ENCODE assay signal across 25 mouse cellular contexts in the genomic region with DNA sequence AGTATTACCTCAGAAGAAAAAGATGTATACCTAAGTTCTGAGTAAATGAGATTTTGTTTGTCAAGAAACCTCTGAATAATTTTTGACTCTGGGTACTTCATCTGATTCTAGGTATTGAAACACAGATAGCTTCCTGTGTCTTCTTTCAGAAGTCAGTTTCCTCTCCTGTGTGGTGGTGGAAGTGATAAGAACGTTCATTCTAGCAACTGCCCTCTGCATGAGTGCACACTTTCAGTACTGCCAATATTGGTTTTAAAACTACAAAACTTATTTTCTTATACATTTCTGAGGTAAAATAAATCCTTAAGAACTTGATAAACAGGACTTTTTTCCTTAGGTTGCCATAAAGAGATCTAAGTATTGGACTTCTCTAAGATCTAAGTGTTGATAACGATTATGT.
DNase-seq lines count a peak whose midpoint lies in the region; ATAC-seq and TF ChIP-seq lines count a peak whose summit lies in the region.
"Had no signal": no experiment of that assay in that cellular context is flagged by ENCODE, and none has a peak within 500 bp of the region (broad histone marks: within the 10 kb centered on the region; RNA-seq: fewer than 3 reads in every experiment).

No protein-coding gene starts in this region.

- H3K27me3 ChIP-seq in G1E (ENCODE audit: insufficient read depth, low read length) = no peaks in the 10 kb centered on the region
- H3K27me3 ChIP-seq: embryonic facial prominence, embryonic 15.5 days; forebrain, embryonic 15.5 days; heart, embryonic 12.5 days; lung, embryonic 15.5 days; midbrain, embryonic 12.5 days had no signal

- peaks cover 4% of the 10 kb centered on the region for H3K36me3 ChIP-seq in G1E (replicated peaks)
- H3K36me3 ChIP-seq: embryonic facial prominence, embryonic 15.5 days; forebrain, embryonic 15.5 days; heart, embryonic 12.5 days; hindbrain, embryonic 10.5 days; limb, embryonic 10.5 days; lung, embryonic 15.5 days; midbrain, embryonic 12.5 days had no signal

- peaks cover 51% of the 10 kb centered on the region for H3K4me1 ChIP-seq in G1E (ENCODE audit: insufficient read depth, low read depth, low read length)
- H3K4me1 ChIP-seq: embryonic facial prominence, embryonic 15.5 days; forebrain, embryonic 15.5 days; heart, embryonic 12.5 days; lung, embryonic 15.5 days; midbrain, embryonic 12.5 days had no signal

- peak; percentile 51 for DNase-seq in CD4-positive helper T cell, adult 2 months (ENCODE audit: low read depth, low spot score)
- no peak for DNase-seq in G1E (ENCODE audit: low spot score)
- DNase-seq in induced T-regulatory cell, adult 2 months (ENCODE audit: low read depth) = peak; percentile 74
- peak; percentile 66 for DNase-seq in naive thymus-derived CD4-positive, alpha-beta T cell, adult 2 months (ENCODE audit: low read depth)
- DNase-seq in lung, postnatal 4 days = no peak
- no peak for DNase-seq in adrenal gland, adult 2 months
- no peak for DNase-seq in ovary, postnatal 10 days (ENCODE audit: low spot score)
- DNase-seq: adrenal gland, postnatal 36 days; cerebellum, adult 9-10 months; gastrocnemius, postnatal 14 days; heart, adult 18-20 months; heart, postnatal 10 days; kidney, adult 18-20 months; lung, postnatal 36 days; retina, postnatal 1 day; right cerebral cortex, postnatal 25 days; thymus, postnatal 36 days had no signal

- ATAC-seq in G1E (ENCODE audit: extremely low read depth, insufficient number of reproducible peaks, low FRiP score, poor library complexity, severe bottlenecking) = peak; percentile 93
- ATAC-seq: forebrain, embryonic 15.5 days; hindbrain, postnatal 0 days had no signal

- H3K4me3 ChIP-seq in G1E (ENCODE audit: low read depth, low read length) = no peak overlapping the region; the same call in 1 of the 2 replicates
- H3K4me3 ChIP-seq: embryonic facial prominence, embryonic 15.5 days; forebrain, embryonic 15.5 days; heart, embryonic 12.5 days; hindbrain, embryonic 10.5 days; limb, embryonic 10.5 days; lung, embryonic 15.5 days; midbrain, embryonic 12.5 days had no signal

- H3K9me3 ChIP-seq in G1E (replicated peaks) = peaks cover 6% of the 10 kb centered on the region
- H3K9me3 ChIP-seq: embryonic facial prominence, embryonic 15.5 days; forebrain, embryonic 15.5 days; heart, embryonic 12.5 days; hindbrain, embryonic 10.5 days; limb, embryonic 10.5 days; lung, embryonic 15.5 days; midbrain, embryonic 12.5 days had no signal

- no peak for TF ChIP-seq CTCF in G1E (IDR thresholded peaks at IDR 0.05; ENCODE audit: low read depth, low read length)

Comparison
In these comparisons a context has a peak if more than half of its experiments do, and no peak if none do; other contexts are left out.
1. DNase-seq: peak in CD4-positive helper T cell, adult 2 months (single experiment), induced T-regulatory cell, adult 2 months (single experiment) and naive thymus-derived CD4-positive, alpha-beta T cell, adult 2 months (single experiment); none in G1E (single experiment), lung, postnatal 4 days (0 of 2), adrenal gland, adult 2 months (single experiment) and ovary, postnatal 10 days (single experiment).